Mouse (Mus musculus) liver, adult 2 months (tissue): ENCODE measurements at regions not wholly inside any gene's neighbourhood (a gene's known extent, or its start where the extent isn't known, plus 50 kb on each side); places are given as distances from the start of the nearest gene placed in this dataset.

Experiments used
- CTCF ChIP-seq: fragments of 200-500 bp; IDR thresholded peaks from 2 replicates; pipeline ENCODE4 v1.5.1; 2011; ENCODE audit warnings: low read depth, low read length, control low read depth
- POLR2A ChIP-seq: fragments of 200-500 bp; IDR thresholded peaks from 2 replicates; pipeline ENCODE4 v1.6.1; 2011; ENCODE audit warnings: low read length, control low read depth; ENCODE audit not compliant: insufficient read depth; ENCODE audit errors: extremely low read depth

DNA sequence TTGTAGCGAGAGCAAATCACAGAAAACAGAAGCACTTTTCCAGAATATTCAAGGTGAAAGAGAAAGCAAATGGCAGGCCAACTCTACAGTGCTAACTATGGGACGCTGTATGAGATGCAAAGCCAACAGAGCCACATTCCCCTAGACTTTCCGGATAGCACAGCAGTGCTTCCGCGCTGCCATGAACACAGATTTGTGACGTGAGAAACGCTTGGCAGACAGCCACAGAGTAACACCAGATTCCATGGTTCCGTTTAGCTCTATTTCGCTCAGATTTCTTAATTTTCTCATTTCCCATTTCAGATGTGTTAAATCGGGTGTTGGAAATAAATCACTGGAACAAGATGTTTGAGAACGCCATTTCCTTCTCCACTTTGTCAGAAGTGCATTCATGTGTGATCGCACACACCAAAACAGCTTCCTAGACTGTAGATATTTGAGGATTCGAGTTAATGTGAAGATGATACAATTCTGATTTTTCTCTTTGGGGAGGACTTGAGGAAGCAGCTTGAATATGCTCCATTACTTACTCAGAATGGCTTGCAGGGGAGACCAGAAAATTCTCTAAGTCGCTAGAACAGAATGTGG is 424.8 kb upstream of the Nrsn1 start:
- TF ChIP-seq POLR2A (no peak), CTCF (no peak)
